Mouse (Mus musculus) spleen, adult 12 weeks (tissue): ENCODE results near the gene Trim42.

ENCODE experiments used
- DNase-seq: peaks from one replicate; pipeline ENCODE4 v3.0.0; 2022; ENCODE audit warnings: low spot score

The Trim42 gene

DNA sequence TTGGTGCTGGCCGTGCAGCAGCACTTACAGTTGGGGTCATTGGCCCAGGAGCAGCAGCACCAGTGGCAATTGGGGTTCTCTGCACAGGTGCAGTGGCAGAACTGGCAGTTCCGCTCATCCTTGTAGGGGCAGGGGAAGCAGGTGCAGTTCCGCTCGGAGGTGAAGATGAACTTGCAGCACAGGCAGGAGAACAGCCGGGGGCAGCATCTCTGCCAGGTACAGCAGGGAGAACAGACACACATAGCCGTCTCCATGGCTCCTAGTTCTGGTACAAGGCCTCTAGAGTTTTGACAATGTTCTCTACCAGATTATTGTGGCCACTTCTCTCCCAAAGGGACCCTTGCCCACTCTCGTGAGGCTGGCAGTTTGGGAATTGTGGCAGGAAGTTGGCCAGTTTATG, at the start of gene Trim42:
Gene Trim42 (minus strand): TSS at position 368 of the 400 bp plus-strand sequence.
- no peak for DNase-seq

DNA sequence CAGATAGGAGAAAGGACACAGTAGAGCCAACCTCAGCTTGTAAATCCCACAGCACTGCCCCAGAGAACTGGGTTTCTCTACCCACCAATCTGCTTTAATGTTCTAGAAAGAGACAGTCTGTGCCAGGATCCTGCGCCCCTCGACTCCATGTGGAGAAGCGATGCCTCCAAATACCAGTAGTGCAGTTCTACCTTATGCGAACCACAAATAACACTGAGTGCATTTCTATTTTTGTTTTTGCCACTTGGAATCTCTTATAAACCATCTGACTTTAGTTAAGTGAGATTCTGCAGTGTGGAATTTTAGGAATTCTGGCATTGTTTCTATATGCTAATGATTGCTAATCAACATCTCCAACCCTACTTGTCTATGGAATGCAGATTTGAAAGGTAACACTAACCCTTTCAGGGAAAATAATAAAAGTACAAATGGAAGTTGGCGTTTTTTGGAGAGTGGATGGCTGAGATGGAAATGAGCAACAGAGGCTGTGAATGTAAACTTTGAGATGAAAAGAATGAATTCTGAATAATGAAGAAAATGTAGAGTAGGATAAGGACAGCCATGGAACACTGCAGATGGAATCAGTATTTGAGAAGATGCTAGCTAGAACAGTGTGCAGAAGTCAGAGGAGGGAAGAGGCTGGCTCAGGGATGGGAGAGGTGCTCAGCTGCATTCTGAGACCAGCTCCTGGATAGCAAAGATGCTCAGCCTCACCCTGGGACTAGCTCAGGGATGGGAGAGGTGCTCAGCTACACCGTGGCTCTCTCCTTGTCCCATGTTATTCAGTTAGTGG, 45.3 kb upstream of the Trim42 start:
- no peak for DNase-seq

DNA sequence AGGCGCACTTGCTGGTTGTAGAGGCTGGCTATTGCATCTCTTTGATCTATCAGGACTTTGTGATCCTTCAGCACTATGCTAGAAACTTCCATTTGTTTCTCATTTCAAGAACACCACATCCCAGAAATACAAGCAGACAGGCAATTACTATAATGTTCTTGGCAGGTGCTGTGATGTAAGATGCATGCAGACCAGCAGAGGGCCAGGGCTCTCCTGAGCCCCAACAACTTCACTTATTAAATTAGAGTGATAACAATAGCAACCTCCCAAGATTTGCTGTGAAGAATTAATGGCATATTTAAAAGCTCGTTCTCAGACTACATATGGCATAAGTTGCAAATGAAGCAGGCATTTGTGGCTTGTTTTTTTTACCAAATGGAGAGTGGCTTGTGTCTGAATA, 38.4 kb upstream of the Trim42 start:
- no peak for DNase-seq

DNA sequence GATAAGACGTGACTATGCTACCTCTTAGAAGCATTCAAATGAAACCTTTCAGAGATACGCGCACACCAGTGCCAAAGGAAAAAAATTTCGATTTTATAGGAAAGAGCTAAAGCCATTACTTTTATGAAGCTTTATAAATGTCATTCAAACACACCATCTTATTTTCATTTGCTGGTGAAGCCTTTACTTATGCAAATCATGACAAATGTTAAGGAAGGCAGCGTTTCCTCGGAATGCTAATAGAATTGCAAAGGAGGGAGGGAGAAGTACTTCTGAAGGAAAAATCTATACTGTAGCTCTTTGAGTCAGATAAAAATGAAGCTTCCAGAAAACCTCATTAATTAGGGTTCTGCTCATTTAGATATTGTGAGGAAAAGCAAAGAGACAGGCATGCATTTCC, 13.3 kb downstream of the Trim42 start:
- DNase-seq, result no peak

DNA sequence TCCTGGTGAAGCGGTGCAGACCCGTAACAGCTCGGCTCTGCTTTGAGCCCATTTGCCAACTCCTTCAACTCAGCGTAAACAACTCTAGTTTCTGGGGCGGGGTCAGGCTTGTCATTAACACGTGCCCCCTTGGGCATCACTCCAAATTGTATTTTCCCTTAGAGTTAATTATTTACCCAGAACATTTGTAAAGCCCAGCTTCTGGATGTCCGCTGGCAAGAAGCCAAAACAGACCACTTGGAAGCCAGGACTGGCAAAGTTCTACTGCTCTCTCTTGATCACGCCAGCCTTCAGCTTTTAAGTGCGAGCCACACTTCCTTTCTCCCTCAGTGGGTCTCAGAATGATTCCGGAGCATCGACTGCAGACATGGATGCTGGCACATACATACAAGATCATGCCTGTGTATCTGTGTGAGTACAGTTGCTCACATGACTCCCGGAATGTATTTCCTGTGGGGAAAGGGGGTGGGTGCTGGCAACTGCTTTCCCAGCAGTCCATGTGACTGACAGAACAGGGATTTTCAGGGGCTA, 24.9 kb downstream of the Trim42 start:
- no peak for DNase-seq

DNA sequence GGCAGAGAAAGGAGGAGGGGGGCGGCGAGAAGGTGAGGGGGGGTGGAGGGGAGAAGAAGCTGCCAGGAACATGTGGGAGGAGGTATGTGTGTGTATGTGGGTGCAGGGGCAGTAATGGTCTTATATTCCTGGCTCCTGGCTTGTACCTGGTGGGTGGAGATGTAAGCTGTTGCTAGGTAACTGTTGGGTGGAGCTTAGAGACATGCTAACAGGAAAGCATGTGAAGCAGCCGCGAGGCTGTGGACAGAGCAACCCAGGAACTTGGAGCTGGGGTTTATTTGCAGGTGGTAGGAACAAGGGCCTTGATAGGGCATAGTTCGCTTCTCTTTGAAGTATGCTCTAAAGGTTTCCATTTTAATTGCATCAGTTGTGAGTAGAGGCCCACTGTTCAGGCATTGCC, 28.0 kb downstream of the Trim42 start:
- no peak for DNase-seq

DNA sequence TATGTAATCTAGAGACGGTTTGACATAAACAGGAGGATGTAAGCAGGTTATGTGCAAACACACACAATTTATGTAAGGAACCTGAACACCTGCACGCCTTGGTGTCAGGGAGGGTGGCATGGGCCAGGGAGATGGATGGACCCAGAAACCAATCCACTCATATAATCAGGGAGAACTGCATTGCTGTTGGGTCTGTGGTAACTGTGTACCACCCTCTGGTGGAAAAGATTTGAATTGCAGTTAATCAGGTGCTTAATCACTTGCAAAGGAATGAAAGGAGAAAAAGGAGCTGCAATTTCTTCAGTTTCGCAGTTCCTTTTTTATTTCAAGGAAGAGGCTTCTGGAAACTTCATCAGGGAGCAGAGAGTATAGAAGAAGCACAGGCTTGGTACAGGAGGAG, 46.9 kb downstream of the Trim42 start:
- no peak for DNase-seq

DNA sequence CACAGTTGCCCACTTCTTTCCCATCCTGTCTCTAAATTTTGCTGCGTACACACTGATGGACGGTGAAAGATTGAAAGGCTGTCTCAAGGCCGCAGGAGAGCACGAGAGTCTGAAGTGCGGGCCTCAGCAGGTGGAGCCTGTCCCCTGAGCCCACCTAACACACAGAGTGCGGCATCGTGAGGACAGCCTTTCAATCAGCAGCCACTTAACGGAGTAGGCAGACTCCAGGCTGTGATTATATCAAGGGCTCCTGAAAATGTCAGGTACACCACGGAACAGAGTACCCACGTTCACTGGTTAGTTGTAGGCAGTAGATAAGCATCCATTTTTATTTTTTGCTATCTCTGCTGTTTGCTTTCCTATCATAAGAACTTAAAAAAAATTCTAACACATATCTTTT, 47.6 kb downstream of the Trim42 start:
- no peak for DNase-seq

DNA sequence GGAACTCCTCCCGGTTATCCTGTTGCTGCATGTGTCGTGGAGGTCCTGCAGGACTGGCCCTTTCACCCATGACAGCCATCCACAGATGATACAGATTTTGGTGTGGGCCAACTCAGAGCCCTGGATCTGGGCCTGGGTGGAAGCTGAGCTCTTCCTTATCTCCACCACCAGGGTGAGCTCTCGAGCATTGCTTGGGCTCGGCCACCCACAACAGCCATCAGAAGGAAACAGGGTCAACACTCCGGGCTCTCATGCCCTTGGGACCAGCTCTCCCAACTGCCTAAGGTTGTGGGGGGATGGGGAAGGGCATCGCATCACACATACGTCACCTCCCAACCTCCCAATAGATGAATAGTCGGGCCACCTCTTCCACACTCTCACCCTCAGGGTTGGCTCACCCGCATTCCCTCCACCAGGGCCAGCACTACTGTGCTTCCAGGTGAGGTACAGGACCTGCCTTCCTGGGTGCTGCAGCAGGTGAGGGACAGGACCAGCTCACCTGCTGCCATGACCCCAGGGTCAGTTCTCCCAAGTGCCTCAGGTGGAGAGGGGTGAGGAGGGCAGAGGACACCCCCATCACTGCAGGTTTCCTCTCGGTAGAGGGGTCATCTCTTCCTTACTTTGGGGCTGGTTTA, 54.2 kb downstream of the Trim42 start:
- DNase-seq, result no peak

DNA sequence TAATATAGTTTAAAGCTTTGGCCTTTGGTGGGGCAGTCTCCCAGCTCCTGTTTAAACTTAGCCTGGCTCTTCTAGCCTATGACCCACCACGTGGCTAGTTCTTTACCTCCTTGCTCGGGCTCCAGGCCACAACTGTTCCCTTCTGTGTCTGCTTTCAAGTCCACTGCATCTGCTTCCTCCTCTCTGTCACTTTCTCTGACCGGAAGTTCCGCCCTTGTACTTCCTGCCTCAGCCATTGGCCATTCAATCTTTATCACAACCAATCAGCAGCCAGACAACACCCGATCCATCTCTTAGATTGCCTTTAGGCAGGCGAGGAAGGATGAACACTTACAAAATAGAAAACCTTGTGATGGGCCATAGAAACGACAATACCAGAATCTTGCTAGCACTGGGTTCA, 58.1 kb downstream of the Trim42 start:
- no peak for DNase-seq

DNA sequence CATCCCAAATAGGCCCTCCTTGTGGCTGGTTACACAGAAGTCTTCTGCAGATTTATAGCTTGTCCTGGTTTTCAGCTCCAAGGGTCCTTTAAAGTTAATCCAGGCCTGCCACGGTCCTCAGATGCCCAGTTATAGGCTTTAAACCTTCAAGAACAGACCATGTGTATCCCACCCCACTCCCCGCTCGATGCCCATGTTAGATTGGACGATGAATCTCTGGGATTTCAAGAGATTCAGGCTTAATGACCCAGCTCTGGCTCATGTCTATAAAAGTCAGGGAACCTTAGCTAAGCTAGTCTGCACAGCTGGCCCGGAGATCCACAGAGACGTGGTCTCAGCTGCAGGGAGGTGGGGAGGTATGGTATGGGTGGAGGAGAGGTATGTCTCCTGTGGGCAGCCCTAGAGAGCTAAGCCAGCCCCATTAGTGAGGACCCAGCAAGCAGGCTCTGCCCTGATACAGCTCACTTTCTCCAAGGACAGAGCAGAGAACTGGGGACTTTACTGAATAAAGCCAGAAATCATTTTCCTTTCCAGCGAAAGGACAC, 60.2 kb downstream of the Trim42 start:
- no peak for DNase-seq

DNA sequence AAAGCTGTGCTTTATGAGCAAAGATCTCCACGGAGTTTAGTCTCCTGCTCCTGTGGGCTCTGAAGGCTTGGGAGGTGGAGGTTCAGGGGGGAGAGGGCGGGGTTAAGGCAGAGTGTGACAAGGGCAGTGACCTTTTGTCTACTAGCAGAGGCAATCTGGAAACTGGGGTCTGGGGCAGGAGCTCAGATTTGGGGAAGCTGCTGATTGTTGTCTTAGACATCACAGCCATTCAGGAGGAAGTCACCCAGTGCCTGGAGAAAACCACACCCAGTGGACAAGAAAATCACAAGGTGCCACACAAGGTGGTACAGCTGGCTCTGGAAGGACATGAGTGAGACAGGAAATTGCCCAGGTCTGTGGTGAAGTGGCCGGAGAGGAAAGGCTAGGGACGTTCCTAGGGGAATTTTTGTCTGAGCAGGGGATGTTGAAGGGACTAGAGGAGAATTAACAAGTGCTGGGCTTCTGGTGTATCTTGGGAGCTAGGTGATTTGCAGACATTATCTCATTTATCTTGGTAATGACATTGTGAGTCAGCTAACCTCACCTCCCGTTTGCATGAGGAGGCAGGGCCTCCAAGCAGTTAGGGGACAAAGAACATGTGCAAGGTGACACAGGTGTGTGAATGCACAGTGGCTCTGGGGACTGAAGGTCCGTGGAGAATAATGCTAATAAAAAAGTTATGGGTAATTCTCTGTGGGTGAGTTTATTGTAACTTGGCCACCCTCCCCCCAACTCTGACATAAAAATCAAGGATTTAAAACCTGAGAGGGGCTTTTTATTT, 61.9 kb downstream of the Trim42 start:
- DNase-seq, result no peak
